Mouse (Mus musculus) forebrain, embryonic 16.5 days (tissue): Measurements from ENCODE around the gene Isyna1. TPM values are rescaled to one million over a fixed set of nuclear protein-coding genes. Genes with fewer than 3 reads are reported as not detected.

Experiments used
- ATAC-seq: fragments of 200-750 bp; cut with Nextera tagmentation; 2 replicates; pipeline ENCODE4 v1.8.0; 2017; ENCODE audit warnings: mild to moderate bottlenecking, moderate library complexity
- H3K27ac ChIP-seq: fragments of 300-500 bp; sonication (generic); 2 replicates; pipeline ENCODE4 v1.5.1; 2014; ENCODE audit warnings: low read length, control low read depth
- H3K27me3 ChIP-seq: fragments of 300-500 bp; sonication (generic); replicated peaks from 2 replicates; pipeline ENCODE4 v1.6.1; 2014; ENCODE audit warnings: low read length; ENCODE audit not compliant: control insufficient read depth, insufficient read depth
- H3K36me3 ChIP-seq: fragments of 300-500 bp; sonication (generic); 2 replicates; pipeline ENCODE4 v1.6.1; 2014; ENCODE audit not compliant: control insufficient read depth, insufficient read depth
- H3K4me1 ChIP-seq: fragments of 300-500 bp; sonication (generic); replicated peaks from 2 replicates; pipeline ENCODE4 v1.6.1; 2014; ENCODE audit warnings: low read length; ENCODE audit not compliant: control insufficient read depth, insufficient read depth
- H3K4me2 ChIP-seq: fragments of 300-500 bp; sonication (generic); 2 replicates; pipeline ENCODE4 v1.6.1; 2014; ENCODE audit warnings: mild to moderate bottlenecking, low read length, control low read depth
- H3K4me3 ChIP-seq: fragments of 300-500 bp; sonication (generic); replicated peaks from 2 replicates; pipeline ENCODE4 v1.5.1; 2014; ENCODE audit warnings: mild to moderate bottlenecking, low read length, control low read depth
- H3K9ac ChIP-seq: fragments of 300-500 bp; sonication (generic); replicated peaks from 2 replicates; pipeline ENCODE4 v1.6.1; 2014; ENCODE audit warnings: low read depth, low read length, control low read depth
- H3K9me3 ChIP-seq: fragments of 300-500 bp; sonication (generic); 2 replicates; pipeline ENCODE4 v1.6.1; 2016; ENCODE audit warnings: low read length; ENCODE audit not compliant: control insufficient read depth
- WGBS: fragments of 180-500 bp; shearing (Covaris S2); extraction: QIAGEN DNeasy Blood & Tissue Kit; methylation state at CpG from one replicate; pipeline ENCODE4 v1.1.7; 2014; 5-methylcytosine and 5-hydroxymethylcytosine counted together
- polyA plus RNA-seq: library from polyadenylated mRNA; unstranded; fragments of >200 nt; fragmentation: Nextera tagmentation; extraction: Ambion mirVana; gene quantifications from 2 replicates; pipeline ENCODE4 v1.2.1, GENCODE M21; 2015

Isyna1 gene
- polyA plus RNA-seq, 1 experiment from 2014 or later: 141 TPM

- no peak overlapping the region for H3K27ac ChIP-seq
- 76% methylated on average over 3 of the region's 3 CpGs for WGBS
Observed at GRCm38 (mm10) chr8:70643019-70643418, 48.8 kb downstream of the Isyna1 start.

GRCm38 (mm10) chr8:70644065-70644464 is 49.9 kb downstream of the Isyna1 start:
- no peak for ATAC-seq
- Histone ChIP-seq H3K36me3 (no peaks in the 10 kb centered on the region), H3K9ac (no peak overlapping the region), H3K27ac (no peak overlapping the region), H3K9me3 (no peaks in the 10 kb centered on the region), H3K4me3 (no peak overlapping the region), H3K27me3 (no peaks in the 10 kb centered on the region), H3K4me1 (peaks cover 4% of the 10 kb centered on the region; the same call in 1 of the 2 replicates), H3K4me2 (no peak overlapping the region)
- WGBS: 73% methylated on average over 2 of the region's 2 CpGs

More at GRCm38 (mm10) chr8:70643019-70643418, 48.8 kb downstream of the Isyna1 start:
- Histone ChIP-seq H3K4me1 (no peaks in the 10 kb centered on the region), H3K9ac (no peak overlapping the region), H3K4me3 (no peak overlapping the region), H3K9me3 (no peaks in the 10 kb centered on the region), H3K27me3 (no peaks in the 10 kb centered on the region), H3K4me2 (no peak overlapping the region), H3K36me3 (no peaks in the 10 kb centered on the region)
- ATAC-seq: no peak

- Histone ChIP-seq H3K27ac (no peak overlapping the region), H3K4me1 (peaks cover 10% of the 10 kb centered on the region), H3K4me3 (no peak overlapping the region), H3K9ac (no peak overlapping the region), H3K27me3 (no peaks in the 10 kb centered on the region), H3K4me2 (no peak overlapping the region), H3K36me3 (0 out of 2 replicates have a peak, but pooled peaks cover 2% of the 10 kb centered on the region), H3K9me3 (no peaks in the 10 kb centered on the region)
- ATAC-seq: no peak
- WGBS: 61% methylated on average over 17 of the region's 17 CpGs
Observed at GRCm38 (mm10) chr8:70645501-70646224, 51.5 kb downstream of the Isyna1 start.

- WGBS: 88% methylated on average over 6 of the region's 6 CpGs
- Histone ChIP-seq H3K27me3 (no peaks in the 10 kb centered on the region), H3K36me3 (0 out of 2 replicates have a peak, but pooled peaks cover 2% of the 10 kb centered on the region), H3K4me3 (no peak overlapping the region), H3K9me3 (no peaks in the 10 kb centered on the region), H3K4me1 (peaks cover 10% of the 10 kb centered on the region), H3K4me2 (no peak overlapping the region), H3K27ac (no peak overlapping the region), H3K9ac (no peak overlapping the region)
- ATAC-seq: no peak
Observed at GRCm38 (mm10) chr8:70646369-70646768, 52.2 kb downstream of the Isyna1 start.

- ATAC-seq: no peak
- H3K9ac ChIP-seq: no peak overlapping the region
- H3K4me3 ChIP-seq: no peak overlapping the region
- H3K4me2 ChIP-seq: no peak overlapping the region
- H3K36me3 ChIP-seq: 0 out of 2 replicates have a peak, but pooled peaks cover 2% of the 10 kb centered on the region
- no peak overlapping the region for H3K27ac ChIP-seq
- no peaks in the 10 kb centered on the region for H3K9me3 ChIP-seq
- H3K27me3 ChIP-seq: no peaks in the 10 kb centered on the region
- H3K4me1 ChIP-seq: peaks cover 10% of the 10 kb centered on the region
Observed at GRCm38 (mm10) chr8:70646775-70647174, 52.6 kb downstream of the Isyna1 start.

Other genes starting within 250 kb of the Isyna1 start
- gene Upf1, start 241.1 kb upstream of the Isyna1 start, polyA plus RNA-seq: 11.8 and 13.6 TPM in 2 replicates
- 0.51 and 0.75 TPM in 2 replicates for gene Comp, start 220.8 kb upstream of the Isyna1 start, polyA plus RNA-seq
- 41.1 and 51.0 TPM in 2 replicates for gene Crtc1, start 154.8 kb upstream of the Isyna1 start, polyA plus RNA-seq
- gene Klhl26, start 117.4 kb upstream of the Isyna1 start, polyA plus RNA-seq: 23.1 and 26.2 TPM in 2 replicates
- gene Tmem59l, start 107.0 kb upstream of the Isyna1 start, polyA plus RNA-seq: 74.9 and 90.8 TPM in 2 replicates
- 6.1 and 8.2 TPM in 2 replicates for gene Crlf1, start 101.2 kb upstream of the Isyna1 start, polyA plus RNA-seq
- 149 and 157 TPM in 2 replicates for gene Rex1bd, start 87.6 kb upstream of the Isyna1 start, polyA plus RNA-seq
- 660 and 697 TPM in 2 replicates for gene Uba52, start 83.6 kb upstream of the Isyna1 start, polyA plus RNA-seq
- 402 and 462 TPM in 2 replicates for gene Fkbp8, start 66.6 kb upstream of the Isyna1 start, polyA plus RNA-seq
- 45.5 and 45.9 TPM in 2 replicates for gene Kxd1, start 66.4 kb upstream of the Isyna1 start, polyA plus RNA-seq
- gene Ell, start 54.9 kb upstream of the Isyna1 start, polyA plus RNA-seq: 17.1 and 18.9 TPM in 2 replicates
- gene Ssbp4, start 14.5 kb downstream of the Isyna1 start, polyA plus RNA-seq: 100 and 121 TPM in 2 replicates
- 0.61 and 1.1 TPM in 2 replicates for gene Lrrc25, start 21.8 kb downstream of the Isyna1 start, polyA plus RNA-seq
- gene Gdf15, start 38.1 kb downstream of the Isyna1 start, polyA plus RNA-seq: 0.20 TPM in 1 of 2 replicates, not detected in the other
- gene Pgpep1, start 66.0 kb downstream of the Isyna1 start, polyA plus RNA-seq: 60.3 and 65.7 TPM in 2 replicates
- gene Lsm4, start 78.9 kb downstream of the Isyna1 start, polyA plus RNA-seq: 166 and 168 TPM in 2 replicates
- 54.6 and 57.7 TPM in 2 replicates for gene Jund, start 104.6 kb downstream of the Isyna1 start, polyA plus RNA-seq
- 0.11 and 0.14 TPM in 2 replicates for gene Iqcn, start 109.1 kb downstream of the Isyna1 start, polyA plus RNA-seq
- gene Gm3336, start 124.2 kb downstream of the Isyna1 start, polyA plus RNA-seq: not detected in 2 replicates
- 0.12 and 0.54 TPM in 2 replicates for gene Pde4c, start 129.3 kb downstream of the Isyna1 start, polyA plus RNA-seq
- 350 and 395 TPM in 2 replicates for gene Rab3a, start 160.3 kb downstream of the Isyna1 start, polyA plus RNA-seq
- gene Mpv17l2, start 166.6 kb downstream of the Isyna1 start, polyA plus RNA-seq: 49.3 and 49.8 TPM in 2 replicates
- 145 and 149 TPM in 2 replicates for gene Pik3r2, start 182.3 kb downstream of the Isyna1 start, polyA plus RNA-seq
- 22.5 and 30.8 TPM in 2 replicates for gene Mast3, start 210.7 kb downstream of the Isyna1 start, polyA plus RNA-seq
- gene Il12rb1, start 214.1 kb downstream of the Isyna1 start, polyA plus RNA-seq: 0.08 and 0.09 TPM in 2 replicates
- 7.4 and 8.3 TPM in 2 replicates for gene Arrdc2, start 245.3 kb downstream of the Isyna1 start, polyA plus RNA-seq